Mouse (Mus musculus) embryonic facial prominence, embryonic 13.5 days (tissue): ENCODE results near the gene Clcn6. TPM values are rescaled to one million over a fixed set of nuclear protein-coding genes. Genes with fewer than 3 reads are reported as not detected.

ENCODE experiments used
- ATAC-seq: fragments of 200-750 bp; cut with Nextera tagmentation; 2 replicates; pipeline ENCODE4 v1.8.0; 2017; ENCODE audit warnings: low read depth; ENCODE audit not compliant: insufficient number of reproducible peaks, insufficient read depth, low FRiP score, low TSS enrichment
- H3K27ac ChIP-seq: fragments of 300-500 bp; sonication (generic); 2 replicates; pipeline ENCODE4 v1.5.1; 2015; ENCODE audit warnings: moderate library complexity, mild to moderate bottlenecking, inconsistent platforms
- H3K27me3 ChIP-seq: fragments of 300-500 bp; sonication (generic); 2 replicates; pipeline ENCODE4 v1.6.1; 2015; ENCODE audit warnings: mild to moderate bottlenecking, inconsistent platforms
- H3K36me3 ChIP-seq: fragments of 300-500 bp; sonication (generic); 2 replicates; pipeline ENCODE4 v1.6.1; 2015; ENCODE audit warnings: mild to moderate bottlenecking, inconsistent platforms
- H3K4me1 ChIP-seq: fragments of 300-500 bp; sonication (generic); 2 replicates; pipeline ENCODE4 v1.6.1; 2015; ENCODE audit warnings: inconsistent platforms
- H3K4me2 ChIP-seq: fragments of 300-500 bp; sonication (generic); 2 replicates; pipeline ENCODE4 v1.6.1; 2015; ENCODE audit warnings: moderate library complexity, mild to moderate bottlenecking, inconsistent platforms
- H3K4me3 ChIP-seq: fragments of 300-500 bp; sonication (generic); 2 replicates; pipeline ENCODE4 v1.5.1; 2015; ENCODE audit warnings: mild to moderate bottlenecking, inconsistent platforms
- H3K9ac ChIP-seq: fragments of 300-500 bp; sonication (generic); 2 replicates; pipeline ENCODE4 v1.6.1; 2015; ENCODE audit warnings: mild to moderate bottlenecking, inconsistent platforms
- H3K9me3 ChIP-seq: fragments of 300-500 bp; sonication (generic); 2 replicates; pipeline ENCODE4 v1.6.1; 2016; ENCODE audit warnings: inconsistent platforms
- WGBS: fragments of 180-500 bp; shearing (Covaris S2); methylation state at CpG from one replicate; pipeline ENCODE4 v1.1.7; 2015; ENCODE audit warnings: mixed read lengths; 5-methylcytosine and 5-hydroxymethylcytosine counted together
- polyA plus RNA-seq: library from polyadenylated mRNA; unstranded; fragments of >200 nt; fragmentation: Nextera tagmentation; extraction: Ambion mirVana; gene quantifications from 2 replicates; pipeline ENCODE4 v1.2.1, GENCODE M21; 2015

Gene Clcn6
- polyA plus RNA-seq, 1 experiment from 2014 or later, result 8.8 TPM

DNA sequence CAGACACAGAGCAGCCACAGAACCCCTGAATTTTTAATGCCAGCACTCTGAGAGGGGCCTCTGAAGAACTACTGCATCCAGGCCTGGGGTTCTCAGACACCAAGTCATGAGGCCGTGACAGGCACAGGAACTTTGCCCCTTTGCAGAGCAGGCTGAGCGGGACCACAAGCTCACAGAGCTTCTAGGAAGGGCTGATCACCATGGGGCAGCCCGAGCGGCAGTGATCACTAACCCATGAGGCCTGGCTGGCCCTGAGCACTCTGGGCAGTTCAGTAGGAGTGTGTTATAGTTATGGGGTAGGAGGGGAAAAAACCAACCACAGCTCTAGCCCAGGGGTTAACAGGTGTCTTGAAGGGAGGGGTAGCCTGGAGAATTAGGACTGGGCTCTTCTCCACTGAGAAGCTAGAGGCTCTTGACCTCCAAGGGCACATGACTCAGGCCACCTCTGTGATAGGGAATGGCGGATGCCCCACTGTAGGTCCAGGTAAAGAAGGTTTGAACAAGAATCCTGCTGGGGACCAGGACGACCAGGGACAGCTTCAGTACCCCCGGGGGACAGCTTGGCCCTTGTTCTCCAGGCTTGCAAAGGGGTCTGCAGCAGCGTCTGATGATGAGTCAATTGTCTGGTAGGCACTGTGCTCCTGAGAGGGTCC is 41.4 kb upstream of the Clcn6 start:
- Histone ChIP-seq H3K27me3 (no peaks in the 10 kb centered on the region), H3K4me2 (no peak overlapping the region), H3K27ac (no peak overlapping the region), H3K9me3 (no peaks in the 10 kb centered on the region), H3K4me1 (peaks cover 17% of the 10 kb centered on the region), H3K36me3 (peaks cover 17% of the 10 kb centered on the region), H3K4me3 (no peak overlapping the region), H3K9ac (no peak overlapping the region)
- 80% methylated on average over 8 of the region's 8 CpGs for WGBS
- ATAC-seq, result no peak

DNA sequence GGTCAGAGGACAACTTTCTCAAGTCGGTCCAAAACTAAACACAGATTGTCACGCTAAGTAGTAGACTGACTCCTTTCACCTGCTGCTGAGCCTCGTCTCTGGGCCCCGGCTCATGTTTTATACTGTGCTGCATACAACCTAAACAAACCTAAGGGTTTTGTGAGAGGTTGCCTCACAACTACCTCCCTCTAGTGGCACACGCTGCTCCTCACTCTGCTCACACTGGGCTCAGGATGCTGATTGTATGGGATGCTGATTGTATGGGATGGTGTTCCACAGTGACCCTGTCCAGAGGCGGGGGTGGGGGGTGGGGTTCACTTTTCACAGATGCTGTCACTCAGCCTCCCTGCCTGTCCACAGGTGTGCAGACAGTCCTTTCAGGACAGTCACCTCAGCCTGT is 40.6 kb upstream of the Clcn6 start:
- Histone ChIP-seq H3K4me2 (no peak overlapping the region), H3K4me1 (peaks cover 13% of the 10 kb centered on the region), H3K27me3 (no peaks in the 10 kb centered on the region), H3K9me3 (no peaks in the 10 kb centered on the region), H3K4me3 (no peak overlapping the region), H3K27ac (no peak overlapping the region; the same call in 1 of the 2 replicates), H3K9ac (no peak overlapping the region), H3K36me3 (peaks cover 17% of the 10 kb centered on the region)
- no peak for ATAC-seq
- 54% methylated on average over 6 of the region's 6 CpGs for WGBS

DNA sequence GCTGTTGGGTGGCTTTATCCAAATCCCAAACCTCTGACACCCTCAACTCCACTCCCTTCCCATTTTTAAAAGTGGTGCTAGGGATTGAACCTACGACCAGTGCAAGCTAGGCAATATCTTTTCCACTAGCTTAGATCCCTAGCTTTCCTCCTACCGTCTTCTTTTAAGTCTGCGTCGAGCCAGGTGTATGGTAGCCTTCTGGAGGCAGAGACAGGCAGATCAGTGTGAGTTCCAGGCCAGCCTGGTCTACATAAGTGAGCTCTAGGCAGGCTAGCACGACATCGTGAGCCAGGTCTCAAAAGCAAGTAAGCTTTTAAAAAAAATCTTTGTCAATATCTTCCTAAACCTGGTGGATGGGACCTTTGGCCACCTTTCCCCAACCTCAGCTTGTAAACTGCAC is 37.3 kb upstream of the Clcn6 start:
- no peak for ATAC-seq
- Histone ChIP-seq H3K4me3 (no peak overlapping the region), H3K36me3 (peaks cover 11% of the 10 kb centered on the region), H3K27ac (no peak overlapping the region), H3K9me3 (no peaks in the 10 kb centered on the region), H3K4me2 (no peak overlapping the region), H3K9ac (no peak overlapping the region), H3K4me1 (peaks cover 3% of the 10 kb centered on the region; the same call in 1 of the 2 replicates), H3K27me3 (no peaks in the 10 kb centered on the region)
- WGBS, result 89% methylated on average over 6 of the region's 6 CpGs

DNA sequence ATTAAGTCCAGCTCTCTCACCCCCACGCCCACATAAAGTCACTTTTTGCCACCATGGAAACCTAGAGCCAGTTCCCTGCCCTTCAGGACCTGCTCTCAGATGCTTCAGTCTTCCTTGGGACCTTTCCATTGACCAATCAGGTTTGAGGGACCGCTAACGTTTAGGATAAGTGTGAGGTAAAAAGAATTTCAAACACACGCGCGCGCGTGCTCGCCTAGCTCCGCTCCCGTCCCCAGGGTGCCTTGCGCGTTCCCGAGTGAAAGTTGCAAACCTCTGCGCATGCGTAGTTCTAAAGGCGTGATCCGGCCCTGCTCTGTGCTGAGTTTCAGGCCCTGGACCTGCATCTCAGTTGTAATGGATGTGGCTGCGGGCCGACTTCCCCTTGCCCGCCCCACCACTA is 36.6 kb upstream of the Clcn6 start:
- Histone ChIP-seq H3K4me1 (peaks cover 3% of the 10 kb centered on the region; the same call in 1 of the 2 replicates), H3K27me3 (no peaks in the 10 kb centered on the region), H3K4me3 (peak overlapping the region; percentile 37), H3K4me2 (peak overlapping the region; percentile 58), H3K9me3 (no peaks in the 10 kb centered on the region), H3K9ac (peak overlapping the region; percentile 57), H3K27ac (no peak overlapping the region), H3K36me3 (peaks cover 6% of the 10 kb centered on the region)
- WGBS, result 44% methylated on average over 21 of the region's 21 CpGs
- ATAC-seq, result no peak

DNA sequence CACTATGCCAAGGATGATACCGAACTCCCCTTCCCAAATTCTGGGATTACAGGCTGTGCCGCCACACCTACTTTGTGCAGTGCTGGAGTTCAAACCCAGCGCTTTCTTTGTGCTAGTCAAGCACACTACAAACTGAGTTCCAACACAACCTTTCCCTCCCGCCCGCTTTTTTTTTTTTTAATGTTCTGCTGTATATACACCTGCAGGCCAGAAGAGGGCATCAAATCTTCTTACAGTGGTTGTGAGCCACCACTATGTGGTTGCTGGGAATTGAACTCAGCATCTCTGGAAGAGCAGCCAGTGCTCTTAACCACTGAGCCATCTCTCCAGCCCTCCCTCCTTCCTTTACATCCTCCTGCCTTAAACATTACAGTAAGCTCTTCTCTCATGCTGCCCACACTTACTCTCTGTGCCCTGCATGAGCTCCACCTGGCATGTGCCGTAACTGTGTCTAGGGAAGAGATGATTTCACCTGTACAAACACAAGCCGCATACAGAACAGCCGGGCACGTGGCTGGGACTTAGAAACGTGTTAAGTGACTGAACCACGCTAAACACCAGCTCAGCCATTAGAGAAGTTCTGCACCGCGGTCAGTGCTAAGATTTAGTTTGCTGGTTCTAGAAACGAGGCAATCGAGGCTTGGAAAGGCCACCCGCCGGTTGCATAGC is 36.0 kb upstream of the Clcn6 start:
- peak overlapping the region; percentile 57 for H3K9ac ChIP-seq
- H3K9me3 ChIP-seq, result no peaks in the 10 kb centered on the region
- peak overlapping the region; percentile 58 for H3K4me2 ChIP-seq
- H3K36me3 ChIP-seq, result no peaks in the 10 kb centered on the region; the same call in 1 of the 2 replicates
- no peak for ATAC-seq
- peak overlapping the region; percentile 37 for H3K4me3 ChIP-seq
- 47% methylated on average over 17 of the region's 17 CpGs for WGBS
- H3K27me3 ChIP-seq, result no peaks in the 10 kb centered on the region
- H3K4me1 ChIP-seq, result peaks cover 3% of the 10 kb centered on the region; the same call in 1 of the 2 replicates
- H3K27ac ChIP-seq, result no peak overlapping the region

DNA sequence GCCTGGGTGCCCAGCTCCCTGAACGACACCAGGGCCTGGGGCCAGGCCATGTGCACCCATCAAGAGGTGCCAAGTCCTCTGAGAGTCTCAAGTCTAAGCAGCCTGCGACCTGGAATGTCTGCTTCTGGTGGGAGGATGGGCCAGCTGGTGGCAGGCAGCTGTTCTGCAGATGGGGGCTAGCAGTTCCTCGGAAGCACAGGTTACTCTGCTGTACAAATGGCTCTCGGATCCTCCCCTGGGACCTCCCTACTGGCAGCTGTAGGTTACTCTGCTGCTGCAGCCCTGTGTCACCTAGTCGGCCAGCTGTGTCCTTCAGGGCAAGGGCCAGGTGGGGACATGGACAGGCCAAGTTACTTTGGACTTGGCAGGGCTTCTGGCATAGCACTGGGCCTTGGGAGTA is 32.9 kb upstream of the Clcn6 start:
- WGBS, result 51% methylated on average over 5 of the region's 5 CpGs
- ATAC-seq, result no peak; the same call in 1 of the 2 replicates

DNA sequence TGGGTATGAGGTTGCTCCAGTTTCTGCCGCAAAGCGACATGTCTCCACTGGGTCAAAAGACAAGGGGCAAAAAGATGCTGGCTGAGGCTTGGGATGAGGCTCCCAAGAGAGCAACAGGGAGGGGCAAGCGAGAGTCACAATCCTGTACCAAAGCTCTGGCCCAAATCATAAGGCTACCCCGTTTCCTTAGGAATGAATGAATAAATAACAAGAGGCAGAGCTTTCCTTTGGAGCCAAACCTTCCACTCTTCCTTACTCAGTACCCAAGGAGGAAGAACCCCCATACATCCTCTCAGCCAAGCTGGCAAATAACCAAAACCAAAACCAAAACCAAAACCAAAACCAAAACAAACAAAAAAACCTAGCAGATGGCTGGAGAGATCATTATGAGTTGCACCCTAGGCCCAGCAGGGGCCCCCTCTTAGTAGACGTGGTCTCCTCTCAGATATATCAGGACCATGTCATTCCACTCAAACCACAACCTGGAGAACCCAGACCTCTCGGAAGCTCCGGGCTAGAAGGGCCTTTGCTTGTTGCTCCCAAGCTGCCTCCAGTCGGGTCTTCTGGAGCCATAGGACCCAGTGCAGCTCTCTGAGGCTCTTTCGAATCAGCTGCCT is 31.1 kb upstream of the Clcn6 start:
- Histone ChIP-seq H3K4me3 (no peak overlapping the region), H3K4me1 (0 out of 2 replicates have a peak, but pooled peaks cover 4% of the 10 kb centered on the region), H3K27ac (no peak overlapping the region), H3K27me3 (no peaks in the 10 kb centered on the region), H3K36me3 (no peaks in the 10 kb centered on the region), H3K9me3 (no peaks in the 10 kb centered on the region), H3K9ac (no peak overlapping the region), H3K4me2 (no peak overlapping the region)
- 82% methylated on average over 9 of the region's 9 CpGs for WGBS
- no peak for ATAC-seq

More for the DNA sequence above, 32.9 kb upstream of the Clcn6 start:
- no peak overlapping the region for H3K4me3 ChIP-seq
- H3K9ac ChIP-seq, result no peak overlapping the region
- H3K36me3 ChIP-seq, result no peaks in the 10 kb centered on the region
- H3K4me1 ChIP-seq, result peaks cover 6% of the 10 kb centered on the region; the same call in 1 of the 2 replicates
- no peaks in the 10 kb centered on the region for H3K9me3 ChIP-seq
- no peaks in the 10 kb centered on the region for H3K27me3 ChIP-seq
- H3K4me2 ChIP-seq, result no peak overlapping the region
- H3K27ac ChIP-seq, result no peak overlapping the region

DNA sequence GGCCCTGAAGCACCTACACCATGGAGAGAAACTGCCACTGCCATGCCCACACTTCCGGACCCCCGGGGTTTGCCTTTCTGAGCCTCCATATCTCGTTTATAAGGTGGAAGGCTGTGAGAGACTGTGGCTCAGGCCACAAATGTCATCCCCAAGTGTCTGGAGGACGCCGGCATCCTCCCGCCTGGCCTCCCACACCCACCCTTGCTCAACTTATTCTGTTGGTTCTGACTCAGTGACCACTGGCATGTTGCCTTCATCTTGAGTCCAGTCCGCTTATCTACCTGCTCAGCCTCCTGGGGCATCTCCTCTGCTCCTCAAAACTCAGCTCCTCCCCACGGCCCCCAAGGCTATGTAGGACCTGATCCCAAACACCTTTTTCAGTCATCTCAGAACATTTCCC is 28.7 kb upstream of the Clcn6 start:
- H3K9me3 ChIP-seq, result no peaks in the 10 kb centered on the region
- H3K4me1 ChIP-seq, result 0 out of 2 replicates have a peak, but pooled peaks cover 4% of the 10 kb centered on the region
- ATAC-seq, result no peak
- no peaks in the 10 kb centered on the region for H3K36me3 ChIP-seq
- H3K4me3 ChIP-seq, result no peak overlapping the region
- H3K27ac ChIP-seq, result no peak overlapping the region
- no peak overlapping the region for H3K4me2 ChIP-seq
- no peak overlapping the region for H3K9ac ChIP-seq
- 90% methylated on average over 8 of the region's 8 CpGs for WGBS
- H3K27me3 ChIP-seq, result no peaks in the 10 kb centered on the region

DNA sequence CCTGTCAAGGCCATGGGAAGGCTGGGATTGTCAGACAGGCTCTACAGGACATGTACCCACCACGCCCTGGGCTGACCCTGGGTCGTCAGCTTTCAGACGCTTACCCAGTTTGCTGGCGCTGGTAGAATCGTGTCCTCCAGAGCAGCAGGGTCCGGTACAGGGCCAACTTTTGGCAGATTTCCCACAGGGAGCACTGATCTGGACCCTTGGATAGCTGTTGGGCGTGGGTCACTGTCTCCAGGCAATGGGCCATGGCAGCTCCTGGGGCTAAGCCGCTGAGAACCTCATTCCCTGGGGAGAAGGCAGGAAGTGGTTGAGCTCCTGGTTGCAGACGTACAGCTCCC is 27.8 kb upstream of the Clcn6 start:
- Histone ChIP-seq H3K27me3 (no peaks in the 10 kb centered on the region), H3K36me3 (no peaks in the 10 kb centered on the region), H3K4me3 (no peak overlapping the region), H3K27ac (no peak overlapping the region), H3K4me2 (no peak overlapping the region), H3K9ac (no peak overlapping the region), H3K9me3 (no peaks in the 10 kb centered on the region), H3K4me1 (0 out of 2 replicates have a peak, but pooled peaks cover 4% of the 10 kb centered on the region)
- ATAC-seq, result no peak
- WGBS, result 60% methylated on average over 9 of the region's 9 CpGs

DNA sequence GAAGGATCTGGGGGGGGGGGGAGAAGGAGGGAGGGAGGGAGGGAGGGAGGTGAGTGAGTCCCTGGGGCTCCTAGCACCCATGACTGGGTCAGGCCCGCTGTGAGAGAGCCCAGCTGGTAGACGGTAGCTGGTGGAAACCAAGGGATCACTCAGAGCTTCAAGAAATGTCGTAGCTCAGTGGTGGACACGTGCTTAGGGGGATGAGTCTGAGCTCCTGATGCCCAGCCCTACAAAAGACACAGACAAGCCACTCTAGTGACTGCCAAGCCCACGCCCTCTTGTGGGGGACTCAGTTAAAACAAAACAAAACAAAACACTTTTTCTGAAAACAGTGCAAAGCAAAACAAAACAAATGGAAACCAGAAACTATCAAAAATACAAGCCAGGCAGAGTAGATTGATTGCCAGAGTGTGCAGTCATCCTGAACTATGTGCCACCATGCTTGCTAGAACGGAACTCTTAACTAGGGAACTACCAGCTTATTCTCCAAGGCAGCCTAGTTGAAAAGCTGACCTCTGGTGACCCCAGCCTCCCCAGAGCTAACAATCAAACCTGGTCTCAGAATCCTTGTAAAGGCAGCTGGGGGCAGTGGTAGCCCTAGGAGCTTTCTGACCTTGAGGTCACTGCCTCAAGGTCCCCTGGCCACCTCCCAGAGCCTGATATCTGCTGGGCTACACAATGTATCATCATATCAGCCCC is 27.2 kb upstream of the Clcn6 start:
- no peak for ATAC-seq
- WGBS, result 39% methylated on average over 6 of the region's 6 CpGs
- Histone ChIP-seq H3K27ac (no peak overlapping the region), H3K27me3 (no peaks in the 10 kb centered on the region), H3K36me3 (no peaks in the 10 kb centered on the region), H3K4me1 (0 out of 2 replicates have a peak, but pooled peaks cover 4% of the 10 kb centered on the region), H3K4me3 (no peak overlapping the region), H3K4me2 (no peak overlapping the region), H3K9me3 (no peaks in the 10 kb centered on the region), H3K9ac (no peak overlapping the region)

DNA sequence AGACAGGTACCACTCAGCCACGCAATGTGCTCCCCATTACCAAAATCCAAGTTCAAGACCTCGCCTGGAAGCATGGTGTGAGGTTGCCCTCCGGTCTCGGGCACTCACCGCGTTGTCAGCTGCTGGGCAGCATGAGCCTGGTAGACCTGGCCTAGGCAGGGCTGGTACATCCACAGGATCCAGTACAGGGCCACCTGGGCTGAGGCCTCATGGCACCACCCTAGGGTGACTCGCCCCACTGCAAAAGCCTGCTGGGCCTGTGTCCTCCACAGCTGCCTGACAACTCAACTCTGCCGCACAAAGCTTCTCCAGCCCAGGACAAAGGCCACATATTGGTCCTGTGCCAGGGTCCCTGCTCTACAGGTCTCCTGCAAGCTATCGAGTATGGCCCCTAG is 22.5 kb upstream of the Clcn6 start:
- Histone ChIP-seq H3K4me1 (peaks cover 3% of the 10 kb centered on the region; the same call in 1 of the 2 replicates), H3K4me3 (no peak overlapping the region), H3K36me3 (peaks cover 29% of the 10 kb centered on the region), H3K27ac (no peak overlapping the region), H3K9ac (no peak overlapping the region), H3K4me2 (no peak overlapping the region), H3K9me3 (no peaks in the 10 kb centered on the region), H3K27me3 (no peaks in the 10 kb centered on the region)
- ATAC-seq, result no peak
- 86% methylated on average over 9 of the region's 9 CpGs for WGBS
